Mouse (Mus musculus) liver, embryonic 12.5 days (tissue): Measurements from ENCODE around the gene Ugt1a10. TPM values are rescaled to one million over a fixed set of nuclear protein-coding genes. Genes with fewer than 3 reads are reported as not detected.
"Not testable (repeated sequence)": the region's sequence is repeated elsewhere in the genome, so short reads cannot be mapped to it uniquely, and the experiment has no call there.

Experiments
- ATAC-seq: fragments of 200-750 bp; cut with Nextera tagmentation; 2 replicates; pipeline ENCODE4 v1.8.0; 2017; ENCODE audit warnings: moderate number of reproducible peaks, mild to moderate bottlenecking, moderate library complexity
- H3K27ac ChIP-seq: fragments of 300-500 bp; sonication (generic); 2 replicates; pipeline ENCODE4 v1.5.1; 2016; ENCODE audit warnings: mild to moderate bottlenecking
- H3K27me3 ChIP-seq: fragments of 300-500 bp; sonication (generic); replicated peaks from 2 replicates; pipeline ENCODE4 v1.6.1; 2016; ENCODE audit warnings: mild to moderate bottlenecking, moderate library complexity
- H3K36me3 ChIP-seq: fragments of 300-500 bp; sonication (generic); 2 replicates; pipeline ENCODE4 v1.6.1; 2016; ENCODE audit warnings: mild to moderate bottlenecking, moderate library complexity
- H3K4me1 ChIP-seq: fragments of 300-500 bp; sonication (generic); 2 replicates; pipeline ENCODE4 v1.6.1; 2016
- H3K4me2 ChIP-seq: fragments of 300-500 bp; sonication (generic); 2 replicates; pipeline ENCODE4 v1.6.1; 2016; ENCODE audit warnings: mild to moderate bottlenecking, moderate library complexity
- H3K4me3 ChIP-seq: fragments of 300-500 bp; sonication (generic); 2 replicates; pipeline ENCODE4 v1.5.1; 2016; ENCODE audit warnings: mild to moderate bottlenecking, moderate library complexity
- H3K9ac ChIP-seq: fragments of 300-500 bp; sonication (generic); 2 replicates; pipeline ENCODE4 v1.6.1; 2016; ENCODE audit warnings: mild to moderate bottlenecking, moderate library complexity
- H3K9me3 ChIP-seq: fragments of 300-500 bp; sonication (generic); replicated peaks from 2 replicates; pipeline ENCODE4 v1.6.1; 2016; ENCODE audit warnings: mild to moderate bottlenecking, moderate library complexity
- WGBS: fragments of 180-500 bp; shearing (Covaris S2); methylation state at CpG from one replicate; pipeline ENCODE4 v1.1.7; 2016; ENCODE audit not compliant: insufficient replicate concordance; 5-methylcytosine and 5-hydroxymethylcytosine counted together
- polyA plus RNA-seq: library from polyadenylated mRNA; unstranded; fragments of >200 nt; fragmentation: Nextera tagmentation; extraction: Ambion mirVana; gene quantifications from 2 replicates; pipeline ENCODE4 v1.2.1, GENCODE M21; 2016

Ugt1a10 gene
- polyA plus RNA-seq, 1 experiment from 2014 or later: not detected

DNA sequence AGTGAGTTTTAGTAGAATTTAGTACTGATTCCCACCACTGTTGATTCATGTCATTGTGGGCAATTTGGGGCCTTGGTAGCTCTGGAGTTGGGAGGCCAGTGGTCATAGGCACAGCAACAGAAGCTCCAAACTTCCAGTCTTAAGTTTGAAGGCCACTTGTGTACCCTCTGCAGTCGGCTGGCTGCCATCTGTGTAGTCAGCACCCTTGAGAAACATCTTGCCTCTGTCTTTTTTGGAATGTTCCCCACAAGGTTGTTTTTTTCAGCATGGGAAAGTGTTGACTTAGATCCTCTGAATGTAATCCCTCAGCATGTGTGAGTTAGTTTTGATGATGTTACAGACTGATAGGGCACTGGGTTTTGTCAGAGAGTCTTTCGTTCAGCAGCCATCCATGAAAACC lies 44.5 kb downstream of the Ugt1a10 start:
- not testable (repeated sequence) for H3K9me3 ChIP-seq, H3K36me3 ChIP-seq, H3K9ac ChIP-seq, H3K4me3 ChIP-seq, H3K27me3 ChIP-seq, H3K27ac ChIP-seq, H3K4me2 ChIP-seq, H3K4me1 ChIP-seq, ATAC-seq
- WGBS: 61% methylated on average over 2 of the region's 2 CpGs

GRCm38 (mm10) chr1:88103019-88103418 lies 47.8 kb downstream of the Ugt1a10 start, which contains the start of gene Ugt1a6b:
Gene Ugt1a6b, plus strand, starts transcription at chr1:88103252.
- 13% methylated on average over 3 of the region's 3 CpGs for WGBS
- not testable (repeated sequence) for H3K4me3 ChIP-seq, H3K27ac ChIP-seq, H3K36me3 ChIP-seq, H3K27me3 ChIP-seq, H3K4me1 ChIP-seq, H3K9ac ChIP-seq, H3K9me3 ChIP-seq, H3K4me2 ChIP-seq, ATAC-seq

DNA sequence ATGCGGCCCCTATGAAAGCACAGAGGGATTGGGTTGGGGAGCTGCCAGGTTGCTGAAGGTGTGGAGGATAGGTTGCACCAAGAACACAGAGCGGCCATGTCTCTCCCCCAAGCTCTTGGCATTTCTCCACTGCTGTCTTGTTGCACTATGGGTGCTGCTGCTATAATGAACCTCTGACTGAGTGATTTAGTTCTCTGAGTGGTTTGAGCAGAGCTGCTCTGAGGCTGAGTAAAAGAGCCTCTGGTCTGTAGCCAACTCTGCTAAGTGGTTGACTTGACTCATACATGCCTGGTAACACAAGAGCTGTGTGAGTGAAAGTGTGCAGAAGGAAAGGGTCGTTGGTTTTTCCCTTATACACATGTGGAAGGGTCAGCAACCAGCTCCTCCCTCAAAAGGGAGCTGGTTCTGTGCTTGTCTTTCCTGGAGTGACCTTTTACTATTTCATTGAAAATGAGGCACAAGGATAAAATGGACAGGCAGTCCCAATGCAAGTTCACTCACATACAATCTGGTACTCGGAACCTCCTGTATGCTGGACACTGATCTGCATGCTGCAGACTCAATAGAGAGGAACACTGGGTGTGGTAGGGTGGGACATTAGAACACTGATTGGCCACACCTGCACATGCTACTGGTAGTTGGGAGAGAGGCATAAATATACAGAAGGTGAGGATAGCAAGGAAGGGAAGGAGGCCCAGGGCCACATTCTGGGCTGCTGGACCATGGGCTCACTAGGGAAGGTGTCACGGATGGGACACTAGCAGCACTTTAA lies 48.7 kb downstream of the Ugt1a10 start:
- H3K36me3 ChIP-seq, H3K9me3 ChIP-seq, H3K4me3 ChIP-seq, H3K27me3 ChIP-seq, ATAC-seq, H3K9ac ChIP-seq, H3K4me2 ChIP-seq, H3K27ac ChIP-seq: not testable (repeated sequence)
- WGBS: 64% methylated on average over 5 of the region's 5 CpGs
- peaks cover 10% of the 10 kb centered on the region; the same call in 1 of the 2 replicates for H3K4me1 ChIP-seq

DNA sequence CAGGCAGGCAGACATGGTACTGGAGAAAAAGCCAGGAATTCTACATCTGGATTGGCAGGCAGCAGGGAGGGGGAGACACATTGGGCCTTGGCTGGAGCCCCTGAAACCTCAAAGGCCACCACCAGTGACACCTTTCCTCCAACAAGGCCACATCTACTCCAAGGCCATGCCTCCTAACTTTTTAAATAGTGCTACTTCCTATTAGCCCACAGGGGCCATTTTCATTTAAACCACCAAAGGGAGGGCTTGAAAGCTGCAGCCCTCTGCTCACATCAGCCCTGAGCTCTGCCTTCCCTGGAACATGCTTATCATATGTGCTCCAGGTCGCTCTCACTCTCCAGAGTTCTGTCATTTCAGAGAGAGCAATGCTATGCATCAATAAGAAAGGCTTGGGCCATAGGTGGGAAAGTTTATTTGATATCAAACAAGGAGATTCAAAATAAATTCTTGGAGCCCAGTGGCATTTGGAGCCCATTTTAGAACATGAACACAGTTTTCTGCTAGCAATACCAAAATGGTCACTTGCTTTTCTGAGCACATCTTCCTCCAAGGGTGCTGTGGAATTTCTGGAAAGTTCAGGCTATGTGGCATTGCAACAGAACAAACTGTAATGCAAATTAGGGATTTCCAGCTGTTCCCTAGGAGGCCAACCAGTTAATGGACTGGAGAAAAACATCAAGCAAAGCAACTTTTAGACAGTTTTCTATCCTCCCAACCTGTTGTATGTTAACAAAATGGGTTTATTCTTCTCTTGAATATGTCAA lies 49.7 kb downstream of the Ugt1a10 start:
- H3K36me3 ChIP-seq: no peaks in the 10 kb centered on the region
- 55% methylated on average over 1 of the region's 1 CpGs for WGBS
- H3K27ac ChIP-seq: no peak overlapping the region
- peaks cover 13% of the 10 kb centered on the region for H3K4me1 ChIP-seq
- no peaks in the 10 kb centered on the region for H3K9me3 ChIP-seq
- no peak overlapping the region for H3K4me2 ChIP-seq
- H3K9ac ChIP-seq: no peak overlapping the region
- H3K4me3 ChIP-seq: no peak overlapping the region
- ATAC-seq: no peak
- H3K27me3 ChIP-seq: 0 out of 2 replicates have a peak, but pooled peaks cover 8% of the 10 kb centered on the region

- ATAC-seq: no peak
- no peak overlapping the region for H3K9ac ChIP-seq
- H3K9me3 ChIP-seq: no peaks in the 10 kb centered on the region
- H3K36me3 ChIP-seq: no peaks in the 10 kb centered on the region
- H3K4me1 ChIP-seq: peaks cover 13% of the 10 kb centered on the region
- WGBS: 43% methylated on average over 2 of the region's 2 CpGs
- no peak overlapping the region for H3K4me2 ChIP-seq
- H3K27me3 ChIP-seq: 0 out of 2 replicates have a peak, but pooled peaks cover 8% of the 10 kb centered on the region
- H3K27ac ChIP-seq: no peak overlapping the region
- no peak overlapping the region for H3K4me3 ChIP-seq
These were observed 50.5 kb downstream of the Ugt1a10 start for GRCm38 (mm10) chr1:88105656-88106055.

GRCm38 (mm10) chr1:88109027-88109557 lies 53.9 kb downstream of the Ugt1a10 start:
- Histone ChIP-seq H3K4me1 (peaks cover 13% of the 10 kb centered on the region), H3K27ac (0 out of 2 replicates have a peak overlapping the region, but pooled peaks have one; percentile 48)
- ATAC-seq: peak; percentile 99
- not testable (repeated sequence) for H3K9ac ChIP-seq, H3K4me2 ChIP-seq, H3K27me3 ChIP-seq, H3K4me3 ChIP-seq, H3K9me3 ChIP-seq, H3K36me3 ChIP-seq
- 44% methylated on average over 2 of the region's 2 CpGs for WGBS

DNA sequence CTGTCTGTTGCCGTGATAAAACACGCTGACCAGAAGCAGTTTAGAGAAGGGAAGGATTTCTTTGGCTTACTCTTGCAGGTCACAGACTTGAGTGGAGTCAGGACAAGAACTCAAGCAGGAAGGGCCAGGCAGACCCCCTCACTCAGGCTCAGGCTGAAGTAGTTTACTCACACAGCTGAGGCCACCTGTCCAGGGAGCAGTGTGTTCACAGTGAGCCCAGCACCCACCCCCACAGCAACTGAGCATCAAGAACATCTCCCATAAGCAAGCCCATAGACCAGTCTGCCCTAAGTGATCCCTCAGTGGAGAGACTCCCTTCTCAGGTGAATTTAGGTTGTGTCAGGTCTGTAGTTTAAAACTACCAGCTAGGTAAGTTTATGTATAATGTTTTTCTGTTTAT lies 54.4 kb downstream of the Ugt1a10 start:
- not testable (repeated sequence) for H3K9me3 ChIP-seq, H3K27me3 ChIP-seq, H3K9ac ChIP-seq, H3K4me3 ChIP-seq, H3K4me2 ChIP-seq, H3K36me3 ChIP-seq
- ATAC-seq: peak; percentile 30; the same call in 1 of the 2 replicates
- H3K4me1 ChIP-seq: peaks cover 13% of the 10 kb centered on the region
- H3K27ac ChIP-seq: peak overlapping the region; percentile 48; the same call in 1 of the 2 replicates
- WGBS: 45% methylated on average over 2 of the region's 2 CpGs

DNA sequence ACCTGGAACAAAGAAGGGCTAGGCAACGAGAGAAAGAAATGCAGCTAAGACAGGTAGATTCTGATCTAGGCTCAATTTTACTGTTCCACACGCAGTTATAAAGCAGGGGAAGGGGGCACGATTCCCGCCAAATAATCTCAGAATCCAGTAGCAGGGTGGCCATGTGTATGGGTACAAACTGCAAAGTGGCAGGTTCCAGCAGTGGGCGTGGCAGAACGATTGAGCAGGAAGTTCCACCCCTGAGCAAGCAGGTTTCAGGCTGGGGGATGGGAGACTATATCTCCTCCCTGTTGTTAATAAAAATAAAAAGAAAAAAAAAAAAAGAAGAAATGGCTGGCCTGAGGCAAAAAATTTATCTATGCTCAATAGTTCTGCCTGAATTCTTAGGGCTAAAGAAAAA lies 57.6 kb downstream of the Ugt1a10 start:
- H3K4me1 ChIP-seq, H3K36me3 ChIP-seq, H3K4me2 ChIP-seq, H3K27ac ChIP-seq, H3K4me3 ChIP-seq, H3K9ac ChIP-seq, H3K27me3 ChIP-seq, ATAC-seq, H3K9me3 ChIP-seq: not testable (repeated sequence)
- WGBS: 68% methylated on average over 6 of the region's 6 CpGs

DNA sequence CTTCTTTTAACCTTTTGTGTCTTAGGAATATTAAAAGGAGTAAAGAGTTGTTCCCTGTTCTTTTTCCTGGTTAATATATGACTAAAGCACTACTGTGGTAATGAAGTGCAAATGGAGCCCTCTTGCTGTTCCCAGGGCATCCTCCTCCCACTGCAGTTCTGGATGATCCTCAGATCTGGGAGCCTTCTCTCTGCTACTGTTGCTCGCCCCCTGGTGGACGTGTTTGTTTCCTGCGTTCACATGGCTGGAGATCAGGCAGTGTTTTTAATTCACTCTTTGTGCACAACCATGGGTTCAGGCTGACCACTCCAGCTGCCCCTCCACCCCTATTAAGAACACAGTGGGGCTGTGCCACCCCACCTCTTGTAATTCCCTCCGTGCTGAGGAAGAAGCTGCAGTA lies 65.4 kb downstream of the Ugt1a10 start:
- H3K4me3 ChIP-seq, H3K4me1 ChIP-seq, H3K9ac ChIP-seq, H3K9me3 ChIP-seq, H3K27me3 ChIP-seq, H3K4me2 ChIP-seq, H3K36me3 ChIP-seq, H3K27ac ChIP-seq: not testable (repeated sequence)
- 0 out of 2 replicates have a peak, but pooled peaks have one; percentile 37 for ATAC-seq
- 6% methylated on average over 4 of the region's 4 CpGs for WGBS

DNA sequence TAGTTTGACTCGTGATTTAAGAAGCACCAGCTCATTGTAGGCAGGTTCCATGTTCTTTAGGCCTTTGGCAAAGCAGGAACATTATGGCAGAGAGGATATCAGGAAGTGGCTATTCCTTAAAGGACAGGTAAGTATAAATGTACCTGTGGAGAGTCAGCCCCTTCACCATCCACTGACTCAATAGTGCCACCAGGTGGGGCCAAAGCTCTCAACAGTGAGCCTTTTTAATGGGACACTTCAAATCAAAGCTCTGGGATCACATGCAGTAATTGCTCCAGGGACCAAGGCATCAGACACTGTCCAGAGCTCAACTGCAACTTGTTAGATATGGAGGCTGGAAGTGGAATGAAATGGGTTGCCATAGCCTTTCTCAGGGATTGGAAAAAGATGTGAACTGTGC lies 66.3 kb downstream of the Ugt1a10 start:
- H3K27me3 ChIP-seq, ATAC-seq, H3K27ac ChIP-seq, H3K36me3 ChIP-seq, H3K9ac ChIP-seq, H3K4me1 ChIP-seq, H3K9me3 ChIP-seq, H3K4me2 ChIP-seq, H3K4me3 ChIP-seq: not testable (repeated sequence)
- WGBS: no CpG with 5 or more reads among the region's 1 CpGs

- not testable (repeated sequence) for H3K36me3 ChIP-seq, H3K9ac ChIP-seq, H3K4me3 ChIP-seq, H3K4me2 ChIP-seq, H3K9me3 ChIP-seq, H3K4me1 ChIP-seq, ATAC-seq, H3K27me3 ChIP-seq, H3K27ac ChIP-seq
- 60% methylated on average over 4 of the region's 4 CpGs for WGBS
These were observed 70.7 kb downstream of the Ugt1a10 start for GRCm38 (mm10) chr1:88125827-88126360.

DNA sequence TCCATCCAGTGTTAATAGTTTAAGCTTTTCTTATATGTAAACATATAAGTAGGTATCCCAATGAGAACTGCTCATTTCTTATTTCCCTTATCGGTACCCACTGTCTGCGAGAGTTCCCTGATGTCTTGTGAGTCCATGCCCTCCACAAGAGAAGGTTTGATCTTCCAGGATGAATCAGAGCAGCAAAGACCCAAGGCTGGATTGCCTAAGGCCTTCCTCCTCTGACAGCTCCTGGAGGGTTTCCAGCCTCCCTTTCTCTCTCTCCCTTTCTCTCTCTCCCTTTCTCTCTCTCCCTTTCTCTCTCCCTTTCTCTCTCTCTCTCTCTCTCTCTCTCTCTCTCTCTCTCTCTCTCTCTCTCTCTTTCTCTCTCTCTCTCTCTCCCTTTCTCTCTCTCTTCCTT lies 73.9 kb downstream of the Ugt1a10 start:
- H3K27me3 ChIP-seq, ATAC-seq, H3K9ac ChIP-seq, H3K9me3 ChIP-seq, H3K36me3 ChIP-seq, H3K27ac ChIP-seq, H3K4me1 ChIP-seq, H3K4me2 ChIP-seq, H3K4me3 ChIP-seq: not testable (repeated sequence)
- WGBS: 64% methylated on average over 2 of the region's 2 CpGs
